Mouse (Mus musculus): Measurements from ENCODE around the gene Tldc2.

The Tldc2 gene

GRCm38 (mm10) chr2:157078059-157078792, 8.6 kb upstream of the Tldc2 start:
- DNase-seq (ENCODE audit: low spot score in 2 of 2), result no peak

- peak; percentile 63 to 75 for DNase-seq (ENCODE audit: low spot score in 2 of 2)
These were observed 7.8 kb upstream of the Tldc2 start, which contains the start of gene Soga1 for GRCm38 (mm10) chr2:157078793-157079700. Soga1 (minus strand) TSS chr2:157079254.

DNA sequence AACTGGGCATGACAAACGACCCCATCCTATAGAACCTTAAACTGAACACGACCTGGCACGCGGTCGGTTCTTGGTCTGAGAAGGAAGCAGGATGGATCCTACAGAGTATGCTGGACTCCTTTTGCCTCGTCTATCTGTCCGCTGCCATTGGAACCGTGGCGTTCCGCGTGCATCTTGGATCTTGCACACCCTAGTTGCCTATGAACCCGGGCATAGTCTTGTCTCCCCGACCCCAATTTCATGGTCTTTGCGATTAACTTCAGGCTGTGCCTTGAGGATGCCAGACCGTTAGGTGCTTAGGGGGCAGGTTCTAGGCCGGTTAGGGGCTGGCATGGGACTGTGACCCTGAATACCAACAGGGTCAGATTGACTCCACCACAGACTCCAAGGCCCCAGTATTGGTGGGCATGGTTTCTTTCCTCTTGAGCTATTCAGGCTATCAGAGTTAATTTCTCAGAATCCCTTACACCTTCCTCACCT, 7.1 kb upstream of the Tldc2 start:
- no peak for DNase-seq (ENCODE audit: low spot score in 2 of 2)

- no peak for DNase-seq (ENCODE audit: low spot score in 2 of 2)
These were observed 5.5 kb upstream of the Tldc2 start for GRCm38 (mm10) chr2:157081331-157081730.

GRCm38 (mm10) chr2:157081960-157082359, 4.9 kb upstream of the Tldc2 start:
- no peak for DNase-seq (ENCODE audit: low spot score in 2 of 2)

DNA sequence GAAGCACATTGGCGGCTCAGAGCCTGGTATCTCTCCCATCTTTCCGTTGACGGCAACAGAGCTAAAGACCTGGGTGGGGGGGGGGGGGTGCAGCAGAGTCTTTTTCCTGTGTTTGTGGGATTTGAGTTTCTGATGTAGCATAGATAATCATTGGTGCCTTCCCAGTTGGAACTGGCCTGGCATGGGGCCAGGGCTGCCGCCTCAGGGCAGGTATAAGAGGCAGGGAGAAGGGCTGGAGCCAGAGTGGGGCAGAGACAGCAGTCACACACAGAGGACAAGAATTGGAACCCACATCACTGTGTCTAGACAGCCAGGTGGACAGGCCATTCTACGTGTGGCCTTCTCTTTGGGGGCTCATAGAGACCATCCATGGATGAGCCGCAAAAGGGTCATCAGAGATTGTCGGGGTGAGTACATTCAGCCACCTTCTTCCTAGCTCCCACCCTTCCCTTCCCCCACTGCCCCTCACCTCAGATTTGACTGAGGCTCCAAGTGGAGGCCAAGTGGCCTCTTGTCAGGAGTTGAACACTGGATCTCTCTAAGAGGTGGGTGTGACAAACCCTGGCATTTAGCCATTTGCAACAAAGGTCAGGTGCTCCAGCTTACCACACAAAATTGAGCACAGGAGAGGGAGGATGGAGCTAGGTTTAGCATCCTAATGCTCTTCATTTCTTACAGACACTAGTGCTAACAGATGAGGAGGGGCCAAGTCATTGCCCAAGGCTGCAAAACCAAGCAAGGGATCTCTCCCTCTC, 1.8 kb upstream of the Tldc2 start:
- no peak for DNase-seq (ENCODE audit: low spot score in 2 of 2)

- DNase-seq (ENCODE audit: low spot score in 2 of 2), result no peak
These were observed 872 bp downstream of the Tldc2 start for GRCm38 (mm10) chr2:157087536-157088317.

DNA sequence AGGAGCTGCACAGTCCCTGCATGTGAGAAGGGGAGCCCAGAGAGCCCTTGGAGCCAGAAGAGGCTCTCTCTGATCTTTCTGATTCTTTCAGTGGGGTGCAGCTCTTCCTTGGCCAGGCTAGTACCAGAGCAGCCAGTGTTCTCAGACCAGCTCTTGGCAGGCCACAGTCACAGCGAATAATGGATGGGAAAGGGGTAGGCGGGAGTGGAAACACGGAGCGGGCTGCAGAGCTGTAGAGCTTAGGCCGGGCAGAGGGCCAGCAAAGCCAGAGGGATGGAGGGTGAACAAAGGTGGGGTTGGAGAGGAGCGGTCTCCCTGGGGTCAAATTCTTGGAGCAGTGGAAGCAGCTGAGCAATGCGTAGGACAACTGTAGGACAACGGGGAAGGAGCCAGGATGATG, 5.2 kb downstream of the Tldc2 start:
- no peak for DNase-seq (ENCODE audit: low spot score in 2 of 2)

GRCm38 (mm10) chr2:157095005-157095755, 8.3 kb downstream of the Tldc2 start:
- DNase-seq (ENCODE audit: low spot score in 2 of 2), result peak; percentile 65 to 69

GRCm38 (mm10) chr2:157099532-157100318, 12.9 kb downstream of the Tldc2 start:
- DNase-seq (ENCODE audit: low spot score in 2 of 2), result no peak

DNA sequence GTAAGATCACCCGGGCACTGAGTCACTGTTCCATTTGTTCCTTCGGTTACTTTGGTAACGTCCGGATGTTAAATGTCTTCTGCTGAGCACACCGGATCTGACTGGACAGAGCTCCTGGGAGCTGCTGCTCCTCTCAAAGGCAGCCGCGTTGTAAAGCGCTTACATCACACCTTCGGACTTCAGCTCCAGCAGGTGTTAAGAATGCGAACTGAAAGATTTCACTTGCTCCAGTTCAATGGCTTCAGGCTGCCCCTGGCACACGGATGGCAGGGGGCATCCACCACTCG, 13.4 kb downstream of the Tldc2 start:
- no peak for DNase-seq (ENCODE audit: low spot score in 2 of 2)

DNA sequence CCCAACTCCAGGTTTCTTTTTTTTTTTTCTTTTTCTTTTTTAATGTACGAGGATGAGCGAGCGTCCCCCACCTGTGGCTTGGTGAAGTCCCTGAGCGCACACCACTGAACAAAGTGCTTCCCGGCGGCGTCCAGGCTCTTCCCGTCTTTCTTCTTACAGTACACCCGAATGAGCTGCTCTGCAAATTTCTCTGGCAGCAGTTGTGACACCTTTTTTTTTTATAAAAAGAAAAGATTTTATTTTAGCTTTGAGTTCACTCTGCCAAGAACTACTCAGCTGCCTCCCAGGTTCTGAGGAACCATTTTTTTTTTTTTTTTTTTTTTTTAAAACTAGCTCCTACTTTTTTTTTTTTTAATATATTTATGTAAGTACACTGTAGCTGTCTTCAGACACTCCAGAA, 14.8 kb downstream of the Tldc2 start:
- DNase-seq (ENCODE audit: low spot score in 2 of 2), result no peak

DNA sequence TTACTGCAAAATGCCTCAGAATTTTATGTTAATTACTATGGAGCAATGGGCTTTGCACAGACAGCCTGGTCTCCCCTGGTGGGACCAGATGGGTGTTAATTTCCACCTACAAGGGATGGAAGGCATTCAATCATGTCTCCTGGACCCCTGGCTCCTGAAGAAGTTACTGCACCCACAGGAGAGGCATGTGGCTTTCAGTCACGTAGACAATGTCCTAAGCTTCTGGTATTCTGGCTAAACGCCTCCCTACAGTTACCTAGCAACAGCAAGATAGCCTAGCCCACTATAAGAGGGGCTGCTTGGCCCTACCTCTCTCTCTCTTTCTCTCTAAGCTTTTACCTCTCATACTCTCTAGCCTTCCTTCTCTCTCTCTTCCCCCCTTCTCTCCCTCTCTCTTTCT, 15.4 kb downstream of the Tldc2 start:
- DNase-seq (ENCODE audit: low spot score in 2 of 2), result no peak

DNA sequence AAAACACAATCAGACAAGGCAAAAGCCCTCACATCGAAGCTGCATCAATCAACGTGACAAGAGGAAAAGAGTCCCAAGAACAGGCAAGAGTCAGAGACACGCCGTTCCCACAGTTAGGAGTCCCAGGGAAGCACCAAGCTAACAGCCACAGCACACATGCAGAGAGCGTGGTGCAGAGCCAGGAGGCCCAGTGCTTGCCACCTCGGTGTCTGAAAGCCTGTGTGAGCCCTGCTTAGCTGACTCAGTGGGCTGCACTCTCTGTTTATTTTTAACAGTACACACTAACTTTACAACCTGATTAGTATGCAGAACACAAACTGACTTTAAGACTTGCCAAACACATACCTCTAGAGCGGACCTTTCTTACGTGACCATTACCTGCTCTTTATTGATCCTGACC, 17.6 kb downstream of the Tldc2 start:
- no peak for DNase-seq (ENCODE audit: low spot score in 2 of 2)

DNA sequence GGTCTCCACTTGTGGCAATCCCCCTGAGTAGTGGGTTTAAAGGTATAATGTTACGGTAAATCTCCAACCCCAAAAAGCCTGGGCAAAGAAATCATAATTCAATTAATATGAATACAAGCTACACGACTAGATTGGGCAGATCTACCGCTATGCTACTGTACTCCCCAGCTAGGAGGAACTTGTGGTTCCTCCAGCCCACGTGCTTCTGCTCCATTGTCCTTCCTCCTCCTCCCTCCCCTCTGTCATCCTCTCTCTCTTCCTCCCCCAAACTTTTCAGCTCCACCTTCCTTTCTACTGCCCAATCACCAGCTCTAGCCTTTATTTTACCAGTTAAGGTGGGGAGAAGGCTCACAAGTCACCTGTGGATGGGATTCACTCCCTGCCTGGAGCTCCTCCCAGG, 21.4 kb downstream of the Tldc2 start:
- no peak for DNase-seq (ENCODE audit: low spot score in 2 of 2)

DNA sequence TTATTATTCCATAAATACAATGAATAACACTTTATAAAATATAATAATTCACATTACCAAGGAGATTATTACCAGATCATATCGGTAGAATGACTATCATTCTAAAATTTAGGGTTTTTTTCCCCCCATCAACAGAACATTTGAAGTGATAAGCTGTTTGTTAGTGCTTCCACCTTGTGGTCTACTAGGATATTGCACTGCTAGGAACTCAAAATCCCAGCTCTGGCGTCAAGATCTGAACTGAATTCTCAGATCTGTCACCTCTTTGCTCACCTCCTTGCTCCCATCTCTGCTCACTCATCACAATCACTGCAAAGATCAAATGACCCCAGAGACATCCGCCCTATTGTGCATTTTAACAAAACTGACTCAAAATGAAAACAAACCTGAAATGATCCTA, 30.1 kb downstream of the Tldc2 start:
- DNase-seq (ENCODE audit: low spot score in 2 of 2), result no peak

DNA sequence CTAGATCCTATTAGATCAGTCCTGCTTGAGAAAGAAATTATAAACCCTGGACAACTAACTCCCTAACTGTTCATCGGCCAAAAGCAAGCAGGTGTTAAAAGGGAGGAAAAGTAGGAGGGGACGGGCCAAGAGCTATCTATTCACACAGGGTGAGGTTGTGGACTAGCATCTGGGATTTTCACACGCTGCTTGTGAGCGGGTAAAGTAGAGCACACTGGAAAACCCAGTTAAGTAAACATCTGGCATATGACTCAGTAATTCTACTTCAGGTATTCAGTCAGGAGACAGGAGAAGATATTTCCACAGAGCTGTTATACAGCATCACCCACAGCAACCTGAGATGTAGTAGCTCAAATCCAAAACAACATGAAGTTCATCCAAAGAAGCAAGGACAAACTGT, 31.7 kb downstream of the Tldc2 start:
- DNase-seq (ENCODE audit: low spot score in 2 of 2), result no peak

DNA sequence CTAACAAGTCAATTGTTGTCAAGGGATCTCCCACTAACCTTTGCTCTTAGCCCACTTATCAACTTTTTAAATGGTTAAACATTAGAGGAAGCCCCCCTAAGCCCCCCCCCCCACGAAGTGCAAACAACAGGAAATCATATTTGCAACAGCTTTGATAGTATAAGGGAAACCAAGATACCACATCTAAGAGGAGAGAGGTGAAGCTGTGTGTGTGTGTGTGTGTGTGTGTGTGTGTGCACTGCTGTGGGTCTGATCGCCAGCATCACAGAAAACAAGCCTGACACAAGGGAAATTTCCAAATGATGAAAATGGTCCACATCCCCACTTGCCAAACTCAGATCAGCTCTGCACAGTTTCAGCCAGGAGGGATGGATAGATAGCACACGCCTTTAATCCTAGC, 32.2 kb downstream of the Tldc2 start:
- DNase-seq (ENCODE audit: low spot score in 2 of 2), result no peak

- DNase-seq (ENCODE audit: low spot score in 2 of 2), result no peak
These were observed 34.9 kb downstream of the Tldc2 start for GRCm38 (mm10) chr2:157121766-157122165.

- DNase-seq (ENCODE audit: low spot score in 2 of 2), result no peak
These were observed 38.4 kb downstream of the Tldc2 start for GRCm38 (mm10) chr2:157125246-157125645.
